Mouse (Mus musculus) megakaryocyte, embryonic 14.5 days (primary cell): ENCODE results near the gene Nol7.

Experiments
- FLI1 ChIP-seq: IDR thresholded peaks from 2 replicates; pipeline ENCODE4 v1.6.1; 2012; ENCODE audit warnings: low read length, inconsistent platforms, mixed read lengths
- GATA1 ChIP-seq: IDR thresholded peaks from 3 replicates; pipeline ENCODE4 v1.6.1; 2012; ENCODE audit warnings: mixed read lengths, low read length, inconsistent platforms, borderline replicate concordance

- TF ChIP-seq GATA1 (no peak), FLI1 (no peak)
Measured at GRCm38 (mm10) chr13:43360534-43360933, 37.7 kb upstream of the Nol7 start.
